Mouse (Mus musculus) liver, embryonic 14.5 days (tissue): Measurements from ENCODE around the gene Rabgap1l. TPM values are rescaled to one million over a fixed set of nuclear protein-coding genes. Genes with fewer than 3 reads are reported as not detected.

ENCODE experiments used
- ATAC-seq: fragments of 200-750 bp; cut with Nextera tagmentation; 2 replicates; pipeline ENCODE4 v1.8.0; 2017; ENCODE audit warnings: moderate number of reproducible peaks, mild to moderate bottlenecking, moderate library complexity; ENCODE audit not compliant: insufficient read depth
- DNase-seq, 3 experiments: peaks; one replicate each; pipeline ENCODE4 v3.0.0-alpha.2; 2012 to 2013; ENCODE audit warnings: low read depth in 3 of 3, low spot score in 3 of 3
- H3K27ac ChIP-seq: fragments of 300-500 bp; sonication (generic); 2 replicates; pipeline ENCODE4 v1.5.1; 2014; ENCODE audit warnings: moderate library complexity, mild to moderate bottlenecking, control low read depth, inconsistent platforms
- H3K27me3 ChIP-seq: fragments of 300-500 bp; sonication (generic); 2 replicates; pipeline ENCODE4 v1.6.1; 2014; ENCODE audit warnings: mild to moderate bottlenecking, low read length, moderate library complexity; ENCODE audit not compliant: control insufficient read depth, insufficient read depth
- H3K36me3 ChIP-seq: fragments of 300-500 bp; sonication (generic); replicated peaks from 2 replicates; pipeline ENCODE4 v1.6.1; 2014; ENCODE audit warnings: low read depth; ENCODE audit not compliant: control insufficient read depth, insufficient read depth
- H3K4me1 ChIP-seq, 2 experiments: fragments of 200-500 bp in 1 of 2; fragments of 300-500 bp in 1 of 2; sonication (generic) in 1 of 2; replicated peaks; 2 replicates each; pipeline ENCODE4 v1.6.1; 2012 to 2014; ENCODE audit warnings: antibody characterized with exemption in 1 of 2, inconsistent platforms in 1 of 2, low read length in 1 of 2; ENCODE audit not compliant: control insufficient read depth in 2 of 2, insufficient read depth in 2 of 2
- H3K4me2 ChIP-seq: fragments of 300-500 bp; sonication (generic); 2 replicates; pipeline ENCODE4 v1.6.1; 2014; ENCODE audit warnings: low read depth, mild to moderate bottlenecking, control low read depth, moderate library complexity
- H3K4me3 ChIP-seq, 2 experiments: fragments of 200-500 bp in 1 of 2; fragments of 300-500 bp in 1 of 2; sonication (generic) in 1 of 2; 2 replicates each; pipeline ENCODE4 v1.5.1; 2012 to 2014; ENCODE audit warnings: low read depth in 2 of 2, low read length in 2 of 2, mild to moderate bottlenecking in 2 of 2, control low read depth in 1 of 2, inconsistent platforms in 1 of 2, moderate library complexity in 1 of 2; ENCODE audit not compliant: insufficient read depth in 1 of 2
- H3K9ac ChIP-seq: fragments of 300-500 bp; sonication (generic); replicated peaks from 2 replicates; pipeline ENCODE4 v1.6.1; 2014; ENCODE audit warnings: mild to moderate bottlenecking, control low read depth, moderate library complexity
- H3K9me3 ChIP-seq: fragments of 300-500 bp; sonication (generic); 2 replicates; pipeline ENCODE4 v1.6.1; 2016; ENCODE audit warnings: low read length, mixed read lengths; ENCODE audit not compliant: control insufficient read depth
- CTCF ChIP-seq: IDR thresholded peaks from 2 replicates; pipeline ENCODE4 v1.5.1; 2016; ENCODE audit warnings: antibody characterized with exemption, low read depth, control low read depth
- EP300 ChIP-seq: IDR thresholded peaks from 2 replicates; pipeline ENCODE4 v1.6.1; 2016; ENCODE audit warnings: antibody characterized with exemption, low read depth
- WGBS: fragments of 180-500 bp; shearing (Covaris S2); extraction: QIAGEN DNeasy Blood & Tissue Kit; methylation state at CpG from one replicate; pipeline ENCODE4 v1.1.7; 2014; ENCODE audit not compliant: insufficient replicate concordance; 5-methylcytosine and 5-hydroxymethylcytosine counted together
- polyA plus RNA-seq, 2 experiments: library from polyadenylated mRNA; depleted of rRNA in 1 of 2; stranded (reverse) in 1 of 2; unstranded in 1 of 2; fragments of >200 nt; fragmentation: Nextera tagmentation in 1 of 2; extraction: Ambion mirVana in 1 of 2; gene quantifications; 2 replicates each; pipeline versions ENCODE4 v1.2.1 to v1.2.3; 2012 to 2014

Gene Rabgap1l
- polyA plus RNA-seq, 2 experiments: 18.7 to 27.5 TPM

DNA sequence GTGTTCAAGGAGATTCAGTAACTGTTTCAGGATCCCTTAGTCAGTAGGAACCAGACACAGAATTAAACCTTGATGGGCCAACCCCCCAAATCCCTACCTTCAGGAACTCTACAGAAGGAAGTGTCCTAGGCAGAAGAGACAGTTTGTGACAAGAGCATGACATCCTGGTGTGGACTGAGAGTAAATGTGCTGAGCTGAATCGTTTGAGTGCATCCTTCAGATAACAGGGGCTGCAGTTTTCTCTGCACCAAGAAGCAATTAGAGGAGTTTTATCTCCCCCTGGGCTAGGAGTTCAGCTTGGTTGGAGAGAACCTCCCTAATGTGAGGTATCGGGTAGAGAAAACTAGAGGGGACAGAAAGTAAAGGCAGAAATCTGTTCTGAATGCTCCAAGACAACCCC, 462.8 kb downstream of the Rabgap1l start:
- peaks cover 30 to 42% of the 10 kb centered on the region in 2 experiments for H3K4me1 ChIP-seq
- H3K9ac ChIP-seq: peak overlapping the region; percentile 43
- peak overlapping the region; percentile 78 for H3K27ac ChIP-seq
- no peak overlapping the region for H3K4me3 ChIP-seq
- 11% methylated on average over 2 of the region's 2 CpGs for WGBS
- no peaks in the 10 kb centered on the region for H3K36me3 ChIP-seq
- H3K4me2 ChIP-seq: peak overlapping the region; percentile 58
- TF ChIP-seq EP300 (peak; percentile 82), CTCF (no peak)
- ATAC-seq (peak; percentile 86), DNase-seq (peak in 2 of 3 experiments; percentile 56 to 60)
- no peaks in the 10 kb centered on the region for H3K27me3 ChIP-seq
- H3K9me3 ChIP-seq: no peaks in the 10 kb centered on the region

DNA sequence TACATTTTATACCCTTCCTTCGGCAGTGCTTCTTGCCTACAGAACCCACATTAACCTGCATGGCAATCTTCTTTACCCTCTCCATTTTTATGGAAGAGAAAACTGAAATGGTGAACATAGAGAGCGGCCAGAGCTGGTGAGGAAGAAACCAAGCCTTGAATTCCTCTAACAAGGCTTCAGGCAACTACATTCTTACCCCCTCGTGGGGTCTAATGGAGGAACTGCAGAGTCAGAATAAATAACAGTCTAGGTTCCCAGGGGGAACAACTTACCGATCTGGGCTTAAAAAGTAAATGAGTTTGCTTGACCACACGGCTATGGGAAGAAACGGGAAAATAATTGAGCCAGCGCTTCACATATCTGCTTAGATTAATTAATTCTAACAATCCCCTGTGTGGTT, 463.2 kb downstream of the Rabgap1l start:
- ATAC-seq (peak; percentile 59; the same call in 1 of the 2 replicates), DNase-seq (no peak)
- Histone ChIP-seq H3K4me1 (peaks cover 34 to 47% of the 10 kb centered on the region in 2 experiments), H3K9me3 (no peaks in the 10 kb centered on the region), H3K27ac (peak overlapping the region; percentile 78), H3K36me3 (no peaks in the 10 kb centered on the region), H3K27me3 (no peaks in the 10 kb centered on the region), H3K4me3 (no peak overlapping the region; a peak in 1 of 4 replicates), H3K9ac (peak overlapping the region; percentile 43), H3K4me2 (peak overlapping the region; percentile 58)
- TF ChIP-seq CTCF (peak; percentile 23; the same call in 1 of the 2 replicates), EP300 (no peak)
- 34% methylated on average over 7 of the region's 7 CpGs for WGBS

GRCm38 (mm10) chr1:160327531-160327930, 465.5 kb downstream of the Rabgap1l start:
- Histone ChIP-seq H3K9ac (no peak overlapping the region), H3K4me2 (no peak overlapping the region), H3K27ac (no peak overlapping the region), H3K27me3 (no peaks in the 10 kb centered on the region), H3K9me3 (no peaks in the 10 kb centered on the region), H3K36me3 (no peaks in the 10 kb centered on the region), H3K4me1 (peaks cover 37 to 43% of the 10 kb centered on the region in 2 experiments), H3K4me3 (no peak overlapping the region)
- ATAC-seq: no peak
- TF ChIP-seq CTCF: no peak
- TF ChIP-seq EP300: no peak
- 59% methylated on average over 1 of the region's 1 CpGs for WGBS
- DNase-seq: no peak

- H3K9ac ChIP-seq: peak overlapping the region; percentile 24
- H3K27ac ChIP-seq: no peak overlapping the region
- no peak for TF ChIP-seq EP300
- no peak for TF ChIP-seq CTCF
- no peaks in the 10 kb centered on the region for H3K9me3 ChIP-seq
- no peak for DNase-seq
- 3% methylated on average over 5 of the region's 5 CpGs for WGBS
- ATAC-seq: peak; percentile 67
- peak overlapping the region; percentile 43 for H3K4me2 ChIP-seq
- H3K4me3 ChIP-seq: no peak overlapping the region
- H3K27me3 ChIP-seq: no peaks in the 10 kb centered on the region
- peaks cover 28 to 35% of the 10 kb centered on the region in 2 experiments for H3K4me1 ChIP-seq
- H3K36me3 ChIP-seq: no peaks in the 10 kb centered on the region
These were observed 467.5 kb downstream of the Rabgap1l start for GRCm38 (mm10) chr1:160325542-160325941.

DNA sequence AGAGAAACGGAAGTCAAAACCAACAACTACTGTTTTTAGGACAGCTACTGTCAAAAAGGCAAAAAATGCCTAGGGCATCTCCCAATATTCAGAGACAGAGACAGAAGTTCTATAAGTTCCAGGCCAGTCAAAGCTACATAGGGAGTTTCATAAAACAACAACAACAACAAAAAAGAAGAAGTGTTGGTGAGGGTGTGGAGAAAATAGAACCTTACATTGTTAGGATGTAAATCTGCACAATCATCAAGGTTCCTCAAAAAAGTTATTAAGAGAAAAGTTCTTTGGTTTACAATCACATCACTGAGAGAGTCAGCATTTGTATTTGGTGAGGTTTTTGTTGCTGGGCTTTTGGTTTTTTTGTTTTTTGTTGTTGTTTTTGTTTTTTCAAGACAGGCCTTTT, 472.3 kb downstream of the Rabgap1l start:
- ATAC-seq (no peak), DNase-seq (no peak)
- H3K36me3 ChIP-seq: no peaks in the 10 kb centered on the region
- WGBS: 64% methylated on average over 1 of the region's 1 CpGs
- no peak overlapping the region for H3K4me3 ChIP-seq
- no peak overlapping the region for H3K4me2 ChIP-seq
- no peak overlapping the region for H3K27ac ChIP-seq
- H3K9ac ChIP-seq: no peak overlapping the region
- H3K4me1 ChIP-seq: peaks cover 10 to 11% of the 10 kb centered on the region in 2 experiments
- H3K27me3 ChIP-seq: no peaks in the 10 kb centered on the region
- no peaks in the 10 kb centered on the region for H3K9me3 ChIP-seq
- no peak for TF ChIP-seq CTCF
- TF ChIP-seq EP300: no peak
